ENCODE assay signal across 15 mouse cellular contexts in the genomic region with DNA sequence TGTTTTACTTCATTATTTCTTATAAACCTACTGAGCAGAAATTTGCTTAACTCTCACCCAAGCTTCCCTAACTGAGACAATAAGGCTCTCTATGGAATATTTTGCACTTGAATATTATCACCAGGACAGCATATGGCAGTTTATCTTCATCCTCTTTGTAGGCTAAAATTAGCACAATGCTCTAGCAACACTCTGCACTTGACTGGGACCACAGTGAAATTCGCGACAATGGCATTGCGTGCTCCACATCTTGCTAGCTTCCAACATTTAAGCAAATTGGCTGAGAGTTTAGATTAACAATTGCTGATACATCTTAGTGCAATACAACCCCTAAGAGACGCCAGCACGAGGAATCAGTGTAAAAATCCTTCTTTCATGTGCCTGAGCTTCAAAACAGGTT. TPM values are rescaled to one million over a fixed set of nuclear protein-coding genes. Genes with fewer than 3 reads are reported as not detected.
DNase-seq lines count a peak whose midpoint lies in the region; ATAC-seq and TF ChIP-seq lines count a peak whose summit lies in the region.
"Had no signal": no experiment of that assay in that cellular context is flagged by ENCODE, and none has a peak within 500 bp of the region (broad histone marks: within the 10 kb centered on the region; RNA-seq: fewer than 3 reads in every experiment).

No protein-coding gene starts in this region.

- no peak for TF ChIP-seq EP300 in heart, adult 2 months (IDR thresholded peaks at IDR 0.05; ENCODE audit: insufficient read depth, low read depth, low read length)
- TF ChIP-seq EP300 in lung, postnatal 0 days (IDR thresholded peaks at IDR 0.05) = no peak

- intact Hi-C loops in heart, adult 2 months (cut with DNase I) = no loop called here

- DNase-seq in heart, adult 2 months = no peak
- no peak for DNase-seq in heart, adult 8-10 months (ENCODE audit: low spot score)
- no peak for DNase-seq in lung, postnatal 0 days (ENCODE audit: low spot score)
- peak; percentile 51 for DNase-seq in retina, postnatal 1 day
- DNase-seq in c-Kit-positive CD71-positive TER-119-positive erythroid progenitor cells, embryonic 14.5 days (ENCODE audit: low spot score) = no peak
- DNase-seq: kidney, adult 9 months; liver, postnatal 0 days; lung, postnatal 36 days; spleen, adult 18-20 months had no signal

- no peak overlapping the region for H3K4me2 ChIP-seq in lung, embryonic 15.5 days
- no peak overlapping the region for H3K4me2 ChIP-seq in lung, postnatal 0 days (replicated peaks; ENCODE audit: low read depth, low read length)
- peak overlapping the region; percentile 54 for H3K4me2 ChIP-seq in heart, embryonic 14.5 days (ENCODE audit: low read length)
- H3K4me2 ChIP-seq: embryonic facial prominence, embryonic 15.5 days; midbrain, embryonic 11.5 days had no signal

- no peak for ATAC-seq in lung, embryonic 15.5 days (ENCODE audit: borderline replicate concordance, extremely low read depth, low FRiP score, low TSS enrichment)
- no peak for ATAC-seq in lung, postnatal 0 days
- ATAC-seq in heart, embryonic 14.5 days (ENCODE audit: insufficient number of reproducible peaks, insufficient read depth, low FRiP score, low read depth) = peak; percentile 15; the same call in 1 of the 2 replicates
- ATAC-seq: inflammation-experienced regulatory T-cells, adult 6 months; liver, postnatal 0 days had no signal

- WGBS in heart, adult 2 months = 15% methylated on average over 5 of the region's 5 CpGs
- WGBS in lung, embryonic 15.5 days = 41% methylated on average over 5 of the region's 5 CpGs
- 28% methylated on average over 5 of the region's 5 CpGs for WGBS in lung, postnatal 0 days
- WGBS in heart, embryonic 14.5 days = 7% methylated on average over 5 of the region's 5 CpGs

- no peaks in the 10 kb centered on the region for H3K9me3 ChIP-seq in lung, embryonic 15.5 days
- H3K9me3 ChIP-seq in lung, postnatal 0 days (ENCODE audit: low read length) = no peaks in the 10 kb centered on the region
- H3K9me3 ChIP-seq in heart, embryonic 14.5 days (ENCODE audit: control insufficient read depth, low read length) = no peaks in the 10 kb centered on the region
- H3K9me3 ChIP-seq: embryonic facial prominence, embryonic 15.5 days; forebrain, embryonic 10.5 days had no signal

- H3K36me3 ChIP-seq in heart, adult 2 months (ENCODE audit: control insufficient read depth, insufficient read depth, low read length) = peaks cover 20% of the 10 kb centered on the region
- no peaks in the 10 kb centered on the region for H3K36me3 ChIP-seq in lung, embryonic 15.5 days
- H3K36me3 ChIP-seq in lung, postnatal 0 days (ENCODE audit: insufficient read depth, low read length) = no peaks in the 10 kb centered on the region
- peaks cover 4% of the 10 kb centered on the region; the same call in 1 of the 2 replicates for H3K36me3 ChIP-seq in heart, embryonic 14.5 days (ENCODE audit: control insufficient read depth, insufficient read depth, low read length)
- H3K36me3 ChIP-seq: embryonic facial prominence, embryonic 15.5 days; forebrain, embryonic 10.5 days had no signal

- no peaks in the 10 kb centered on the region for H3K27me3 ChIP-seq in heart, adult 2 months (ENCODE audit: control insufficient read depth, insufficient read depth, low read length)
- H3K27me3 ChIP-seq in lung, embryonic 15.5 days = no peaks in the 10 kb centered on the region
- no peaks in the 10 kb centered on the region for H3K27me3 ChIP-seq in lung, postnatal 0 days (replicated peaks; ENCODE audit: insufficient read depth, low read length)
- no peaks in the 10 kb centered on the region for H3K27me3 ChIP-seq in heart, embryonic 14.5 days (ENCODE audit: control insufficient read depth, insufficient read depth, low read length)
- H3K27me3 ChIP-seq: embryonic facial prominence, embryonic 15.5 days had no signal

- TF ChIP-seq POLR2A in heart, adult 2 months (IDR thresholded peaks at IDR 0.05; ENCODE audit: insufficient read depth, low read depth, low read length) = no peak

- H3K4me3 ChIP-seq in heart, adult 2 months = no peak overlapping the region
- no peak overlapping the region for H3K4me3 ChIP-seq in lung, embryonic 15.5 days
- H3K4me3 ChIP-seq in lung, postnatal 0 days (ENCODE audit: low read depth, low read length) = no peak overlapping the region
- H3K4me3 ChIP-seq in heart, embryonic 14.5 days (ENCODE audit: control insufficient read depth in 1 of 2, insufficient read depth in 1 of 2, low read depth in 1 of 2, low read length in 2 of 2) = peak overlapping the region in 1 of 2 experiments; percentile 10; a peak in 1 of 4 replicates
- H3K4me3 ChIP-seq: embryonic facial prominence, embryonic 15.5 days; forebrain, embryonic 10.5 days had no signal

- no peak overlapping the region for H3K9ac ChIP-seq in heart, adult 2 months (ENCODE audit: low read depth, low read length)
- H3K9ac ChIP-seq in lung, embryonic 15.5 days = no peak overlapping the region
- H3K9ac ChIP-seq in lung, postnatal 0 days (replicated peaks; ENCODE audit: low read depth) = no peak overlapping the region
- peak overlapping the region; percentile 49 for H3K9ac ChIP-seq in heart, embryonic 14.5 days (ENCODE audit: low read length)
- H3K9ac ChIP-seq: embryonic facial prominence, embryonic 15.5 days; liver, postnatal 0 days had no signal

- H3K27ac ChIP-seq in heart, adult 2 months = peak overlapping the region; percentile 8
- H3K27ac ChIP-seq in lung, embryonic 15.5 days = peak overlapping the region; percentile 27
- no peak overlapping the region for H3K27ac ChIP-seq in lung, postnatal 0 days (ENCODE audit: low read length)
- peak overlapping the region; percentile 88 to 91 for H3K27ac ChIP-seq in heart, embryonic 14.5 days (replicated peaks in 1 of 2; ENCODE audit: control insufficient read depth in 1 of 2, insufficient read depth in 1 of 2, low read depth in 2 of 2, low read length in 2 of 2)
- H3K27ac ChIP-seq: embryonic facial prominence, embryonic 15.5 days had no signal

- TF ChIP-seq CTCF in heart, adult 2 months (IDR thresholded peaks at IDR 0.05) = no peak
- TF ChIP-seq CTCF in lung, postnatal 0 days (IDR thresholded peaks at IDR 0.05) = no peak

- H3K79me2 ChIP-seq in heart, adult 2 months (replicated peaks; ENCODE audit: control insufficient read depth, insufficient read depth, low read length) = no peaks in the 10 kb centered on the region; the same call in 1 of the 2 replicates

- H3K4me1 ChIP-seq in heart, adult 2 months (ENCODE audit: control insufficient read depth, insufficient read depth, low read length) = peaks cover 9% of the 10 kb centered on the region
- H3K4me1 ChIP-seq in lung, embryonic 15.5 days = peaks cover 37% of the 10 kb centered on the region
- H3K4me1 ChIP-seq in lung, postnatal 0 days (ENCODE audit: insufficient read depth, low read depth, low read length) = peaks cover 12% of the 10 kb centered on the region; the same call in 1 of the 2 replicates
- peaks cover 23 to 67% of the 10 kb centered on the region in 2 experiments for H3K4me1 ChIP-seq in heart, embryonic 14.5 days (ENCODE audit: control insufficient read depth in 2 of 2, insufficient read depth in 2 of 2, low read length in 2 of 2)

RNA-seq across cellular contexts. Expression of a gene that starts 54.4 kb away (rescaled TPM):
- 10 to 100 TPM; 29.0 to 31.4 TPM for total RNA-seq in heart, adult 2 months (2021)
- 18.2 and 22.6 TPM in 2 replicates for polyA plus RNA-seq in heart, adult 2 months (2012; rRNA removed)
- 10 to 100 TPM; 27.9 to 32.8 (median 30.9) TPM for total RNA-seq in heart, adult 8-10 months (2022)
- polyA plus RNA-seq in lung, embryonic 15.5 days (2015; fragmentation: Nextera tagmentation; extraction: Ambion mirVana) = 112 and 116 TPM in 2 replicates
- polyA plus RNA-seq in lung, postnatal 0 days (2015; fragmentation: Nextera tagmentation; extraction: Ambion mirVana) = 39.6 and 44.9 TPM in 2 replicates
- polyA plus RNA-seq in heart, embryonic 14.5 days (2014; fragmentation: Nextera tagmentation; extraction: Ambion mirVana) = 50.1 and 55.4 TPM in 2 replicates
